Mouse (Mus musculus) midbrain, postnatal 0 days (tissue): ENCODE measurements at regions not wholly inside any gene's neighbourhood (a gene's known extent, or its start where the extent isn't known, plus 50 kb on each side); places are given as distances from the start of the nearest gene placed in this dataset.

Source experiments
- ATAC-seq: fragments of 200-750 bp; cut with Nextera tagmentation; 2 replicates; pipeline ENCODE4 v1.8.0; 2017; ENCODE audit warnings: moderate number of reproducible peaks, mild to moderate bottlenecking, moderate TSS enrichment, moderate library complexity; ENCODE audit not compliant: low FRiP score
- DNase-seq: peaks from one replicate; pipeline ENCODE4 v3.0.0-alpha.2; 2015; ENCODE audit warnings: low spot score
- H3K27ac ChIP-seq: fragments of 300-500 bp; sonication (generic); 2 replicates; pipeline ENCODE4 v1.5.1; 2014; ENCODE audit warnings: low read depth, mild to moderate bottlenecking, low read length, mixed read lengths
- H3K27me3 ChIP-seq: fragments of 300-500 bp; sonication (generic); 2 replicates; pipeline ENCODE4 v1.6.1; 2014; ENCODE audit warnings: low read length, control low read depth, mixed read lengths; ENCODE audit not compliant: insufficient read depth
- H3K36me3 ChIP-seq: fragments of 300-500 bp; sonication (generic); 2 replicates; pipeline ENCODE4 v1.6.1; 2014; ENCODE audit warnings: low read length, control low read depth, mixed read lengths; ENCODE audit not compliant: insufficient read depth
- H3K4me1 ChIP-seq: fragments of 300-500 bp; sonication (generic); 2 replicates; pipeline ENCODE4 v1.6.1; 2014; ENCODE audit warnings: mild to moderate bottlenecking, control low read depth, antibody characterized with exemption, low read length, mixed read lengths; ENCODE audit not compliant: insufficient read depth
- H3K4me2 ChIP-seq: fragments of 300-500 bp; sonication (generic); 2 replicates; pipeline ENCODE4 v1.6.1; 2014; ENCODE audit warnings: low read depth, mild to moderate bottlenecking, low read length, mixed read lengths; ENCODE audit not compliant: poor library complexity, severe bottlenecking
- H3K4me3 ChIP-seq: fragments of 300-500 bp; sonication (generic); 2 replicates; pipeline ENCODE4 v1.5.1; 2014; ENCODE audit warnings: low read depth, mild to moderate bottlenecking, low read length, moderate library complexity
- H3K9ac ChIP-seq: fragments of 300-500 bp; sonication (generic); replicated peaks from 2 replicates; pipeline ENCODE4 v1.6.1; 2014; ENCODE audit warnings: mild to moderate bottlenecking, low read length, moderate library complexity, mixed read lengths; ENCODE audit not compliant: poor library complexity, severe bottlenecking
- H3K9me3 ChIP-seq: fragments of 300-500 bp; sonication (generic); 2 replicates; pipeline ENCODE4 v1.6.1; 2016; ENCODE audit warnings: low read length, control low read depth
- CTCF ChIP-seq: IDR thresholded peaks from 2 replicates; pipeline ENCODE4 v1.5.1; 2016; ENCODE audit warnings: antibody characterized with exemption, mild to moderate bottlenecking
- WGBS: fragments of 180-500 bp; shearing (Covaris S2); extraction: QIAGEN DNeasy Blood & Tissue Kit; methylation state at CpG from one replicate; pipeline ENCODE4 v1.1.7; 2014; 5-methylcytosine and 5-hydroxymethylcytosine counted together

GRCm38 (mm10) chr1:69364069-69364468, 256.2 kb upstream of the Erbb4 start:
- Histone ChIP-seq H3K4me1 (no peaks in the 10 kb centered on the region), H3K4me3 (no peak overlapping the region), H3K9me3 (no peaks in the 10 kb centered on the region), H3K4me2 (no peak overlapping the region), H3K9ac (no peak overlapping the region), H3K36me3 (no peaks in the 10 kb centered on the region), H3K27ac (no peak overlapping the region), H3K27me3 (no peaks in the 10 kb centered on the region)
- no peak for TF ChIP-seq CTCF
- DNase-seq: no peak
- ATAC-seq: no peak

- DNase-seq (no peak), ATAC-seq (no peak)
- Histone ChIP-seq H3K4me2 (no peak overlapping the region), H3K27me3 (no peaks in the 10 kb centered on the region), H3K9ac (no peak overlapping the region), H3K4me1 (no peaks in the 10 kb centered on the region), H3K27ac (no peak overlapping the region), H3K36me3 (no peaks in the 10 kb centered on the region), H3K9me3 (no peaks in the 10 kb centered on the region), H3K4me3 (no peak overlapping the region)
- 91% methylated on average over 7 of the region's 7 CpGs for WGBS
- TF ChIP-seq CTCF: no peak
Observed at GRCm38 (mm10) chr1:69357548-69357947, 249.7 kb upstream of the Erbb4 start.

- Histone ChIP-seq H3K4me3 (no peak overlapping the region), H3K36me3 (no peaks in the 10 kb centered on the region), H3K9ac (no peak overlapping the region), H3K4me2 (no peak overlapping the region), H3K4me1 (no peaks in the 10 kb centered on the region), H3K27me3 (no peaks in the 10 kb centered on the region), H3K27ac (no peak overlapping the region), H3K9me3 (no peaks in the 10 kb centered on the region)
- 92% methylated on average over 2 of the region's 2 CpGs for WGBS
- ATAC-seq: no peak
- no peak for DNase-seq
- TF ChIP-seq CTCF: no peak
Observed at GRCm38 (mm10) chr1:69350417-69350816, 242.6 kb upstream of the Erbb4 start.

GRCm38 (mm10) chr1:69349826-69350225, 242.0 kb upstream of the Erbb4 start:
- TF ChIP-seq CTCF: no peak
- H3K27me3 ChIP-seq: no peaks in the 10 kb centered on the region
- no peak overlapping the region for H3K4me3 ChIP-seq
- no peak for ATAC-seq
- H3K4me2 ChIP-seq: no peak overlapping the region
- WGBS: 85% methylated on average over 6 of the region's 6 CpGs
- DNase-seq: no peak
- no peaks in the 10 kb centered on the region for H3K36me3 ChIP-seq
- no peak overlapping the region for H3K27ac ChIP-seq
- H3K4me1 ChIP-seq: no peaks in the 10 kb centered on the region
- H3K9me3 ChIP-seq: no peaks in the 10 kb centered on the region
- no peak overlapping the region for H3K9ac ChIP-seq

GRCm38 (mm10) chr1:69342100-69342499, 234.2 kb upstream of the Erbb4 start:
- TF ChIP-seq CTCF: no peak

GRCm38 (mm10) chr1:69340481-69340880, 232.6 kb upstream of the Erbb4 start:
- no peak for DNase-seq
- no peak for ATAC-seq
- Histone ChIP-seq H3K27me3 (no peaks in the 10 kb centered on the region), H3K4me3 (no peak overlapping the region), H3K4me1 (no peaks in the 10 kb centered on the region), H3K9ac (no peak overlapping the region), H3K9me3 (no peaks in the 10 kb centered on the region), H3K4me2 (no peak overlapping the region), H3K27ac (no peak overlapping the region), H3K36me3 (no peaks in the 10 kb centered on the region)
- WGBS: 93% methylated on average over 4 of the region's 4 CpGs
- no peak for TF ChIP-seq CTCF

More at GRCm38 (mm10) chr1:69342100-69342499, 234.2 kb upstream of the Erbb4 start:
- DNase-seq (no peak), ATAC-seq (no peak)
- H3K27me3 ChIP-seq: no peaks in the 10 kb centered on the region
- H3K4me2 ChIP-seq: no peak overlapping the region
- no peaks in the 10 kb centered on the region for H3K4me1 ChIP-seq
- H3K9me3 ChIP-seq: no peaks in the 10 kb centered on the region
- no peak overlapping the region for H3K4me3 ChIP-seq
- H3K27ac ChIP-seq: no peak overlapping the region
- no peak overlapping the region for H3K9ac ChIP-seq
- 78% methylated on average over 4 of the region's 4 CpGs for WGBS
- H3K36me3 ChIP-seq: no peaks in the 10 kb centered on the region
